In the genomic region with DNA sequence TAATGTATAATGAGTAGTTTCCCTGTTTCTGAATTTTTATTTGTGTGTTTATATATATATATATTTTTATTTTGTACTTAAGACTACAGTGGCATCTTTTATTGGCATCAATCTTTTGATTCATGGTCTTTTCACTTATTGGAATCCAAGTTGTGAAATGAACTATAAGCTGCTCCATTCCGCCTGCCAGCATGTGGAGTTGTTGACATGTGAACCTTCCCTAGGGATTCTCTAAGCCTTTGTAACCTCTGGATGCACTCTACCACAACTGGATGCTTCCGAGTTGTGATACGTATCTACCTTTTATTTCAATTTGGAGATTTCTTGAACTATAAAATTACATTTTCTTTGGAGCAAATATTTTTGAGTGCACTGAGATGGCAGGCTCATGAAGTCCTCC, we compare ENCODE assay signal across 9 mouse cellular contexts.
"Had no signal": no experiment of that assay in that cellular context is flagged by ENCODE, and none has a peak within 500 bp of the region (broad histone marks: within the 10 kb centered on the region; RNA-seq: fewer than 3 reads in every experiment).

No protein-coding gene starts in this region.

- DNase-seq: liver, postnatal 0 days; lung, adult 2 months; lung, postnatal 14 days; lung, postnatal 36 days; right cerebral cortex, postnatal 14 days; spleen, adult 18-20 months; thymus, adult 18-20 months; thymus, postnatal 14 days; thymus, postnatal 36 days had no signal
